Mouse (Mus musculus) embryonic fibroblast, embryonic 13.5 days (primary cell): ENCODE data around the gene Nrp1.

Experiments used
- CTCF ChIP-seq: IDR thresholded peaks from 2 replicates; pipeline ENCODE4 v1.5.1; 2011; ENCODE audit warnings: mild to moderate bottlenecking, control low read depth, low read length, moderate library complexity, borderline replicate concordance; ENCODE audit not compliant: insufficient read depth
- POLR2A ChIP-seq: IDR thresholded peaks from 2 replicates; pipeline ENCODE4 v1.6.1; 2011; ENCODE audit warnings: low read depth, mild to moderate bottlenecking, control low read depth, low read length, moderate library complexity

GRCm38 (mm10) chr8:128453471-128453870 lies 95.1 kb downstream of the Nrp1 start:
- TF ChIP-seq POLR2A: no peak
- TF ChIP-seq CTCF: no peak
